Mouse (Mus musculus) hindbrain, embryonic 12.5 days (tissue): ENCODE results near the gene Erlin1. TPM values are rescaled to one million over a fixed set of nuclear protein-coding genes. Genes with fewer than 3 reads are reported as not detected.

Experiments
- ATAC-seq: fragments of 200-750 bp; cut with Nextera tagmentation; 2 replicates; pipeline ENCODE4 v1.8.0; 2017; ENCODE audit warnings: moderate TSS enrichment; ENCODE audit not compliant: low FRiP score
- H3K27ac ChIP-seq: fragments of 300-500 bp; sonication (generic); 2 replicates; pipeline ENCODE4 v1.5.1; 2016; ENCODE audit warnings: mild to moderate bottlenecking
- H3K27me3 ChIP-seq: fragments of 300-500 bp; sonication (generic); 2 replicates; pipeline ENCODE4 v1.6.1; 2016; ENCODE audit warnings: mild to moderate bottlenecking
- H3K36me3 ChIP-seq: fragments of 300-500 bp; sonication (generic); 2 replicates; pipeline ENCODE4 v1.6.1; 2016; ENCODE audit warnings: mild to moderate bottlenecking
- H3K4me1 ChIP-seq: fragments of 300-500 bp; sonication (generic); 2 replicates; pipeline ENCODE4 v1.6.1; 2016
- H3K4me2 ChIP-seq: fragments of 300-500 bp; sonication (generic); replicated peaks from 2 replicates; pipeline ENCODE4 v1.6.1; 2016; ENCODE audit warnings: mild to moderate bottlenecking
- H3K4me3 ChIP-seq: fragments of 300-500 bp; sonication (generic); 2 replicates; pipeline ENCODE4 v1.5.1; 2016; ENCODE audit warnings: mild to moderate bottlenecking
- H3K9ac ChIP-seq: fragments of 300-500 bp; sonication (generic); 2 replicates; pipeline ENCODE4 v1.6.1; 2016; ENCODE audit warnings: mild to moderate bottlenecking, moderate library complexity
- H3K9me3 ChIP-seq: fragments of 300-500 bp; sonication (generic); replicated peaks from 2 replicates; pipeline ENCODE4 v1.6.1; 2016; ENCODE audit warnings: mild to moderate bottlenecking
- WGBS: fragments of 180-500 bp; shearing (Covaris S2); methylation state at CpG from one replicate; pipeline ENCODE4 v1.1.7; 2016; 5-methylcytosine and 5-hydroxymethylcytosine counted together
- polyA plus RNA-seq: library from polyadenylated mRNA; unstranded; fragments of >200 nt; fragmentation: Nextera tagmentation; extraction: Ambion mirVana; gene quantifications from 2 replicates; pipeline ENCODE4 v1.2.1, GENCODE M21; 2016

The Erlin1 gene
- polyA plus RNA-seq, 1 experiment from 2014 or later: 23.3 TPM

DNA sequence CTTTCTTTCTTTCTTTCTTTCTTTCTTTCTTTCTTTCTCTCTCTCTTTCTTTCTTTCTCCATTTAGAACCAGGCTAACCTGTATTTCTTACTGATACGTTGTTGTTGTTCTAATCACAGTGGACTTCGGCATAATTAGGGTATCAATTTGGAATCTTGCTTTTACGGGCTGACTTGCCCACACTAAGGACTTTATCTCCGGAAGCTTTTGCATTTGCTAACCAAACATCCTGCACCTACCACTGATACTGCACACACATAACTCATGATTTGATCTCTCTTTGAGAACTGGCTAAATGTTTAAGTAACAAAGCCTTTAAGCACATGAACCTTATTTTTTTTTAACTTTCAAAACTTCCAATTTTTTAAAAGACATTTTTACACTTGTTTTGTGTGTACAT, 19.2 kb downstream of the Erlin1 start:
- H3K27me3 ChIP-seq: no peaks in the 10 kb centered on the region
- no peak overlapping the region for H3K27ac ChIP-seq
- no peaks in the 10 kb centered on the region for H3K9me3 ChIP-seq
- no peaks in the 10 kb centered on the region for H3K4me1 ChIP-seq
- H3K36me3 ChIP-seq: peaks cover 25% of the 10 kb centered on the region
- H3K9ac ChIP-seq: no peak overlapping the region
- WGBS: 91% methylated on average over 4 of the region's 4 CpGs
- no peak overlapping the region for H3K4me3 ChIP-seq
- H3K4me2 ChIP-seq: no peak overlapping the region
- ATAC-seq: no peak

DNA sequence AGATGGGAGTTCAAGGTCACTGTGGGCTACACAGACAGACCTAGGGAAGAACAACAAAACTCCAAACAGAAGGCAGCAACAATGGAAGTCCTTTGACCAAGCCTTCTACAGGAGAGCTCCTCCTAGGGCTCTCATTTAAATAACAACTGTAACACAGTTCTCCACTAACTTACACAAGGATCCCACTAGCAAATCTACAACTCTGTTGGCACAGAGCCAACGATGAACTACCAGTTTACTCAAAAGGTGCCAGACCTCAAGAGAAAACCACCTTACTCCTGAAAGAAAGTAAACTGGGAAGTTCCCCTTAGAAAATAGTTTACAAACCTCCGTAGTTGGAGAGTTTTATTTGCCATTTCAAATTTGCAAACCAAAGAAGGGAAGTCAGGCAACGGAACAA, 20.3 kb downstream of the Erlin1 start:
- H3K27ac ChIP-seq: no peak overlapping the region
- ATAC-seq: no peak
- H3K4me2 ChIP-seq: no peak overlapping the region
- no peaks in the 10 kb centered on the region for H3K9me3 ChIP-seq
- H3K27me3 ChIP-seq: no peaks in the 10 kb centered on the region
- peaks cover 33% of the 10 kb centered on the region for H3K36me3 ChIP-seq
- WGBS: 62% methylated on average over 3 of the region's 3 CpGs
- no peak overlapping the region for H3K4me3 ChIP-seq
- H3K9ac ChIP-seq: no peak overlapping the region
- H3K4me1 ChIP-seq: no peaks in the 10 kb centered on the region

DNA sequence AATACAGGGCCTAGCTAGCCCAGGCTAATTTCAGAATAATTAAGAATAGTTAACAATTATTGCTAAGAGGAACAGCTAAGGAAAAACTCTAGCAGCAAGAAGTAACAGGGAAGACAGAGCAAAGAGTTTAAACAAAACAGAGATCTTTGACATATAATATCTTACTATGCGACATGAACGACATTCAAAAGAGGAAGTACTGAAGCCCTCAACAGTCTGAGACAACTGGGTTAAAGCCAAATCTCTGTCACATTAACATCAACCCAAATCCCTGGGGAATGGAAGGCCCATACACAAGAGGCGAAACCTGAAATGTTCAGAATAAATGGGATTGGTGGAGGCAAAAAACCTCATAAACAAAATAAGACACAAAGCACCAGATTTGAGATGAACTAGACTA, 23.7 kb downstream of the Erlin1 start:
- H3K4me2 ChIP-seq: no peak overlapping the region
- no peak for ATAC-seq

DNA sequence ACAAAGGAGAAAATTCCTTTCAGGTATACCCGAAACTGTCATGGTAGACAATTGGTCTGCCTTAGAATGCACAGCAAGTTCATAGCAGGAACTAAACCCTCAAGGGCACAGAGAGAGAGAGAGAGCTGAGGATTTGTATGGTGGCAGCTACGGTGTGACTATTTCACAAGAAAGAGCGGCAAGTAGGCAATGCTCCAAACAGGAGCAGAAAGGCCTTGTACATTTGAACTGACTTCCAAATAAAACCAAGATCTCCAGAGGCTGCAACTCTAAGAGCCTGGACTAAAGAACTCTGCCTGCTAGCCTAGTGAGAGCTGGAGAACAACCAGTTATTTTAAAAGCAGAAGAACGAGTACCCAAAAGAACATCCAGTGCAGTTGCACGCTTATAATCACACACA, 27.5 kb downstream of the Erlin1 start:
- H3K27ac ChIP-seq: no peak overlapping the region
- no peak overlapping the region for H3K4me2 ChIP-seq
- no peak overlapping the region for H3K9ac ChIP-seq
- peaks cover 35% of the 10 kb centered on the region for H3K36me3 ChIP-seq
- H3K9me3 ChIP-seq: no peaks in the 10 kb centered on the region
- H3K4me3 ChIP-seq: no peak overlapping the region
- no peak for ATAC-seq
- no peaks in the 10 kb centered on the region for H3K27me3 ChIP-seq
- H3K4me1 ChIP-seq: peaks cover 2% of the 10 kb centered on the region; the same call in 1 of the 2 replicates
- WGBS: 78% methylated on average over 5 of the region's 5 CpGs

More for the DNA sequence above, 23.7 kb downstream of the Erlin1 start:
- no peak overlapping the region for H3K4me3 ChIP-seq
- H3K9ac ChIP-seq: no peak overlapping the region
- no peaks in the 10 kb centered on the region for H3K9me3 ChIP-seq
- peaks cover 27% of the 10 kb centered on the region for H3K36me3 ChIP-seq
- H3K4me1 ChIP-seq: peaks cover 2% of the 10 kb centered on the region; the same call in 1 of the 2 replicates
- no peak overlapping the region for H3K27ac ChIP-seq
- H3K27me3 ChIP-seq: no peaks in the 10 kb centered on the region
- 79% methylated on average over 3 of the region's 3 CpGs for WGBS

GRCm38 (mm10) chr19:44033396-44033795, 36.2 kb downstream of the Erlin1 start:
- Histone ChIP-seq H3K4me2 (no peak overlapping the region), H3K27me3 (no peaks in the 10 kb centered on the region), H3K9me3 (no peaks in the 10 kb centered on the region), H3K4me3 (no peak overlapping the region), H3K9ac (no peak overlapping the region), H3K36me3 (peaks cover 26% of the 10 kb centered on the region), H3K4me1 (no peaks in the 10 kb centered on the region), H3K27ac (no peak overlapping the region)
- no peak for ATAC-seq
- 84% methylated on average over 5 of the region's 5 CpGs for WGBS

DNA sequence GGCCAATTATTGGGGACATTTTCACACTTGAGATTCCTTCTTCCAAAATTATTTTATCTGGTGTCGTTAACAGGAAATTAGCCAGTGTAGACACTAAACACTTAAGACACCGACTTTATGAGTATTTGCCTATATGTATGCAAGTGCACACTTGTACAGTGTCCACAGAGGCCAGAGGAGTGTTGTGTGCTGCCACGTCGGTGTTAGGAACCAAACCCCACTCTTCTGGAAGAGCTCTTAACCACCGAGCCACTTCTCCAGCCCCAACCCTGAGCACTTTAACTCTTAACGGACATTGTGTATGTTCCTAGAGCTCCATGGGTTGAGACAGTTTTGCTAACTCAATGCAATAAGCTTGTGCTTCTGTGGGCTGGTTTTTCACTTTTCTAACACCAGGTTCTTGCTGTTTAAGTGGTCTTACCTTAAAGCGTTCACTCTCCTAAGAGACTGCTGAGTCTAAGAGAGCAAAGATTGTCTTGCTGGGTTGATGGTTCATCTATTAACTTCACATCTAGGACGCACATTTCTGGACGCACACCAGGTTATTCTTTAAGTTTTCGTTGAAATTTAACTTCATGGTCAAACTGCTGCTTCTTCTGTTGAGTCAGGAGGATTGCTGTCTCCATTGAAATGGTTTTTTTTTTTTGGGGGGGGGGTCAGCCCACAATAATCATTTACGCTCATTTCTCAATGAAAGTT, 37.4 kb downstream of the Erlin1 start:
- no peak overlapping the region for H3K27ac ChIP-seq
- H3K27me3 ChIP-seq: no peaks in the 10 kb centered on the region
- H3K4me3 ChIP-seq: no peak overlapping the region
- no peaks in the 10 kb centered on the region for H3K9me3 ChIP-seq
- H3K4me1 ChIP-seq: no peaks in the 10 kb centered on the region
- peaks cover 22% of the 10 kb centered on the region for H3K36me3 ChIP-seq
- no peak overlapping the region for H3K9ac ChIP-seq
- no peak for ATAC-seq
- WGBS: 87% methylated on average over 11 of the region's 11 CpGs
- no peak overlapping the region for H3K4me2 ChIP-seq

DNA sequence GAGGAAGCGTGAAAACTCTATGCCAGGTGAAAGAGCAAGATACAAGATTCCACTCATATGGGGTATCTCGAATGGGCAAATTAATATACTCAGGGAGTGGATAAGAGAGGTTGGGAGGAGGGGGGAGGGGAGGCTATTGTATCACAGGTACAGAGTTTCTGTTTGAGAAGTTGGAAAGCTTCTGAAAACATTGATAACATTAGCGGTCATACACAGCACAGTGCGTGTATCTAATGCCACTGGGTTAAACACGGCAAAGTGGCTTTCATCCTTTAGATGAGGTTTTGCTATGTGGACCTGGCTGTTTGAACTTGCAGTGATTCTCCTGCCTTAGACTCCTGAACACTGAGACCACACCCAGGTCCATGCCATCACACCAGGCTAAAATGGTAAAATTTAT, 39.6 kb downstream of the Erlin1 start:
- no peaks in the 10 kb centered on the region for H3K4me1 ChIP-seq
- no peak overlapping the region for H3K27ac ChIP-seq
- H3K9ac ChIP-seq: no peak overlapping the region
- WGBS: 91% methylated on average over 5 of the region's 5 CpGs
- no peak for ATAC-seq
- H3K27me3 ChIP-seq: no peaks in the 10 kb centered on the region
- no peak overlapping the region for H3K4me3 ChIP-seq
- H3K36me3 ChIP-seq: 0 out of 2 replicates have a peak, but pooled peaks cover 5% of the 10 kb centered on the region
- H3K9me3 ChIP-seq: no peaks in the 10 kb centered on the region
- no peak overlapping the region for H3K4me2 ChIP-seq

DNA sequence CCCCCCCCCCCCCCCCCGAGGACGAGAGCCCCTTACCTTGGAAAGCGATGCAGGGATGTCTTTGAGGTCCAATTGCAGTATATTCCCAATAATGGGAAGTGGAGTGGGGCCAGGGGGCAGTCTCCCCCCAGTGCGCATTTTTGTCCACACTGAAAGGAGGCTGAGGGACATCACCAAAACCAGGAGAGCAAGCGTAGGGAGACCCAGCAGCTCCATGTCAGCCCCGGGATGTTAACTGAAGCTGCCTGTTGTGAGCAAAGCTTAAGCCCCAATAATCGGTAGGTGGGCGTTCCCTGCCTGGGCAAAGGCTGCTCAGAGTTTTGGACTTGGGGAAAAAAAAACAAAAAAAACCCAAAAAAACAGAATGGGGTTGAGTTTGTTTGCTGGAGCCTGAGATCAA, 40.6 kb downstream of the Erlin1 start, which contains the start of gene Cyp2c23:
Cyp2c23 (minus strand) TSS at position 237 of the 400 bp plus-strand sequence.
- 63% methylated on average over 8 of the region's 8 CpGs for WGBS
- Histone ChIP-seq H3K27me3 (no peaks in the 10 kb centered on the region), H3K36me3 (0 out of 2 replicates have a peak, but pooled peaks cover 5% of the 10 kb centered on the region), H3K4me1 (no peaks in the 10 kb centered on the region), H3K9ac (no peak within 1 kb of the TSS), H3K4me2 (no peak within 1 kb of the TSS), H3K4me3 (no peak within 1 kb of the TSS), H3K27ac (no peak within 1 kb of the TSS), H3K9me3 (no peaks in the 10 kb centered on the region)
- ATAC-seq: no peak

DNA sequence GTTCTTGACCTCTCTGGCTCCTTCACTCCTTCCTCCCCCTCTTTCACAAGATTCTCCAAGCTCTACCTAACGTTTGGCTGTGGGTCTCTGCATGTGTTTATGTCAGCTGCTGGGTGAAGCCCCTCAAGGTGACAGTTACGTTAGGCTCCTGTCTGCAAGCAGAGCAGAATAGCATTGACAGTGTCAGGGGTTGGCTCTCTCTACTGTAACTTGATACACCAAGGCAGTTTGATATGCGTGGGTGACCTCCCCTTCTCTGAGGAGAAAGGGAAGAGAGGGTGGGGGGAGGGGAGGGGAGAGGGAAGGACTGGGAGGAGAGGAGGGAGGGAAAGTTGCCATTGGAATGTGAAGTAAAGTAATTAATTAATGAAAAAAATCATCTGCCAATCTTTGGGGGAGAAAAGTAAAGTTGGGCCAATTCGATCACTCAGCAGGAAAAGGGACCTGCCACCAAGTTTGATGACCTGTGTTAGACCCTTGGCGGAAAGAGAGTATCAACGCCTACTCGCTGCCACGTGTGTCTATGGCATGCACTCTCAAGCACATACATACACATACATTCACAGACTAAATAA, 42.5 kb downstream of the Erlin1 start:
- Histone ChIP-seq H3K4me3 (no peak overlapping the region), H3K9me3 (no peaks in the 10 kb centered on the region), H3K9ac (no peak overlapping the region), H3K4me2 (no peak overlapping the region), H3K4me1 (no peaks in the 10 kb centered on the region), H3K36me3 (0 out of 2 replicates have a peak, but pooled peaks cover under 1% of the 10 kb centered on the region), H3K27me3 (no peaks in the 10 kb centered on the region), H3K27ac (no peak overlapping the region)
- ATAC-seq: no peak
- 64% methylated on average over 8 of the region's 8 CpGs for WGBS

GRCm38 (mm10) chr19:44024921-44025585, 44.5 kb downstream of the Erlin1 start:
- H3K36me3 ChIP-seq: no peaks in the 10 kb centered on the region
- no peaks in the 10 kb centered on the region for H3K9me3 ChIP-seq
- H3K27me3 ChIP-seq: no peaks in the 10 kb centered on the region
- no peak overlapping the region for H3K4me3 ChIP-seq
- no peak overlapping the region for H3K27ac ChIP-seq
- no peak overlapping the region for H3K9ac ChIP-seq
- H3K4me1 ChIP-seq: no peaks in the 10 kb centered on the region
- H3K4me2 ChIP-seq: no peak overlapping the region
- WGBS: 91% methylated on average over 13 of the region's 13 CpGs
- ATAC-seq: no peak

- 67% methylated on average over 5 of the region's 5 CpGs for WGBS
- Histone ChIP-seq H3K4me2 (no peak overlapping the region), H3K36me3 (no peaks in the 10 kb centered on the region), H3K4me3 (no peak overlapping the region), H3K4me1 (no peaks in the 10 kb centered on the region), H3K9ac (no peak overlapping the region), H3K27ac (no peak overlapping the region), H3K27me3 (no peaks in the 10 kb centered on the region), H3K9me3 (no peaks in the 10 kb centered on the region)
- no peak for ATAC-seq
These were observed 46.5 kb downstream of the Erlin1 start for GRCm38 (mm10) chr19:44023066-44023465.

GRCm38 (mm10) chr19:44021502-44021901, 48.1 kb downstream of the Erlin1 start:
- WGBS: 90% methylated on average over 4 of the region's 4 CpGs
- Histone ChIP-seq H3K27me3 (no peaks in the 10 kb centered on the region), H3K36me3 (no peaks in the 10 kb centered on the region), H3K4me3 (no peak overlapping the region), H3K4me2 (no peak overlapping the region), H3K9ac (no peak overlapping the region), H3K4me1 (no peaks in the 10 kb centered on the region), H3K9me3 (no peaks in the 10 kb centered on the region), H3K27ac (no peak overlapping the region)
- ATAC-seq: no peak
